16 mouse cellular contexts compared by ENCODE assay signal in the genomic region with DNA sequence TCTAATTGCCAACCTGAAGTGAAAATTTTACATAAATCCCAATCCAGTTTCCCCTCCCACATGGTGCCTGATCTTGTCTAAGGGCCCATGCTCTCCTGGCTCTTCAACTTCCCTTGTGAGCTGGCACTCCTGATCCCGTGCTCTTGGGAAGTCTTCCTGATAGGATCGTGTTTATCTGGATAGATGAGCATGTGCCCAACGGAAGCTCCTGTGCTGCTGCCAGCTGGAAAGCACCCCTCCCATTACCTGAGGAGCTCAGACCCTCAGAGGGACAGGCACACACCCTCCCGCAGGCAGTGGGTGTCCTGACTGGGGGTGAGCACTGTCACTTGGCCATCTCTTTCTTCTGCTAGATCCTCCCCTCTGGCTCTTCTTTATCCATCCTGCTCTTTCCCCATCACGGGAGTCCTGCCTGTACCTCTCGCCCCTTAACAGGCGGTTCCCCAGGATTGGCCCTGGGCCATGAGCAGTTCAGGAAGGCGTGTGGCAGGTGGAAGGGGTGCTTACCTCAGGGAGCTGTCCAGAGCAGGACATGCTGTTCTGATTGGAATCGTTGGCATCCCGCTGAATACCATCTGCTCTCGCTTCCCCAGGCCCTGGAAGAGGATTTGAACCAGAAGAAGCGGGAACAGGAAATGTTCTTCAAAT. TPM values are rescaled to one million over a fixed set of nuclear protein-coding genes. Genes with fewer than 3 reads are reported as not detected.
DNase-seq lines count a peak whose midpoint lies in the region; ATAC-seq lines count a peak whose summit lies in the region.
"Had no signal": no experiment of that assay in that cellular context is flagged by ENCODE, and none has a peak within 500 bp of the region (broad histone marks: within the 10 kb centered on the region; RNA-seq: fewer than 3 reads in every experiment).

No protein-coding gene starts in this region.

- DNase-seq in layer of hippocampus, postnatal 10 days (ENCODE audit: low spot score in 2 of 2) = peak; percentile 38 to 45
- no peak for DNase-seq in layer of hippocampus, adult 8-10 months (ENCODE audit: low spot score in 2 of 2)
- peak; percentile 96 for DNase-seq in cerebellum, adult 11 months
- DNase-seq in cerebellum, postnatal 14 days = peak; percentile 88 to 95
- DNase-seq in right cerebral cortex, postnatal 10 days (ENCODE audit: low spot score in 2 of 2) = no peak
- no peak for DNase-seq in right cerebral cortex, postnatal 14 days
- DNase-seq: kidney, adult 18-20 months; liver; lung, adult 18-20 months; midbrain, embryonic 14.5 days; thymus, postnatal 4 days had no signal

- H3K4me2 ChIP-seq in forebrain, embryonic 15.5 days (replicated peaks) = no peak overlapping the region
- no peak overlapping the region for H3K4me2 ChIP-seq in forebrain, embryonic 12.5 days
- H3K4me2 ChIP-seq: heart, embryonic 12.5 days had no signal

- H3K9me3 ChIP-seq in forebrain, embryonic 15.5 days = no peaks in the 10 kb centered on the region
- H3K9me3 ChIP-seq in forebrain, embryonic 12.5 days = no peaks in the 10 kb centered on the region
- H3K9me3 ChIP-seq: heart, embryonic 12.5 days; hindbrain, embryonic 10.5 days had no signal

- no peak for ATAC-seq in forebrain, embryonic 15.5 days (replicated peaks)
- no peak for ATAC-seq in forebrain, embryonic 12.5 days (ENCODE audit: low FRiP score)

- H3K27me3 ChIP-seq in forebrain, embryonic 15.5 days = no peaks in the 10 kb centered on the region
- no peaks in the 10 kb centered on the region for H3K27me3 ChIP-seq in forebrain, embryonic 12.5 days
- H3K27me3 ChIP-seq: heart, embryonic 12.5 days had no signal

- no peaks in the 10 kb centered on the region for H3K36me3 ChIP-seq in forebrain, embryonic 15.5 days
- H3K36me3 ChIP-seq in forebrain, embryonic 12.5 days (replicated peaks) = no peaks in the 10 kb centered on the region
- H3K36me3 ChIP-seq: heart, embryonic 12.5 days; hindbrain, embryonic 10.5 days had no signal

- no peak overlapping the region for H3K4me3 ChIP-seq in forebrain, embryonic 15.5 days
- no peak overlapping the region for H3K4me3 ChIP-seq in forebrain, embryonic 12.5 days (replicated peaks)
- H3K4me3 ChIP-seq: heart, embryonic 12.5 days; hindbrain, embryonic 10.5 days had no signal

- 65% methylated on average over 12 of the region's 12 CpGs for WGBS in forebrain, embryonic 15.5 days
- 85% methylated on average over 12 of the region's 12 CpGs for WGBS in forebrain, embryonic 12.5 days

- H3K9ac ChIP-seq in forebrain, embryonic 15.5 days (replicated peaks) = no peak overlapping the region
- H3K9ac ChIP-seq in forebrain, embryonic 12.5 days = no peak overlapping the region
- H3K9ac ChIP-seq: heart, embryonic 12.5 days had no signal

- peaks cover 24% of the 10 kb centered on the region for H3K4me1 ChIP-seq in forebrain, embryonic 15.5 days
- H3K4me1 ChIP-seq in forebrain, embryonic 12.5 days = peaks cover 22% of the 10 kb centered on the region

- H3K27ac ChIP-seq in forebrain, embryonic 15.5 days (replicated peaks) = peak overlapping the region; percentile 65; the same call in 1 of the 2 replicates
- no peak overlapping the region for H3K27ac ChIP-seq in forebrain, embryonic 12.5 days
- H3K27ac ChIP-seq: hindbrain, embryonic 10.5 days; macrophage had no signal

RNA-seq across cellular contexts. Expression of a gene that starts 20.6 kb away (rescaled TPM):
- 125 and 127 TPM in 2 replicates for polyA plus RNA-seq in forebrain, embryonic 15.5 days (2015; fragmentation: Nextera tagmentation; extraction: Ambion mirVana)
- polyA plus RNA-seq in forebrain, embryonic 12.5 days (2016; fragmentation: Nextera tagmentation; extraction: Ambion mirVana) = 111 and 114 TPM in 2 replicates
- 100 to 1,000 TPM; 119 to 132 TPM for total RNA-seq in layer of hippocampus, postnatal 10 days (2021)
- 100 to 1,000 TPM; 132 to 150 (median 135) TPM for total RNA-seq in layer of hippocampus, adult 8-10 months (2022)

Comparison
In these comparisons a context has a peak if more than half of its experiments do, and no peak if none do; other contexts are left out.
1. DNase-seq: peak in layer of hippocampus, postnatal 10 days (2 of 2), cerebellum, adult 11 months (single experiment) and cerebellum, postnatal 14 days (2 of 2); none in layer of hippocampus, adult 8-10 months (0 of 2), right cerebral cortex, postnatal 10 days (0 of 2) and right cerebral cortex, postnatal 14 days (single experiment).